Mouse (Mus musculus): ENCODE data around the gene Mab21l1.

Mab21l1 gene

DNA sequence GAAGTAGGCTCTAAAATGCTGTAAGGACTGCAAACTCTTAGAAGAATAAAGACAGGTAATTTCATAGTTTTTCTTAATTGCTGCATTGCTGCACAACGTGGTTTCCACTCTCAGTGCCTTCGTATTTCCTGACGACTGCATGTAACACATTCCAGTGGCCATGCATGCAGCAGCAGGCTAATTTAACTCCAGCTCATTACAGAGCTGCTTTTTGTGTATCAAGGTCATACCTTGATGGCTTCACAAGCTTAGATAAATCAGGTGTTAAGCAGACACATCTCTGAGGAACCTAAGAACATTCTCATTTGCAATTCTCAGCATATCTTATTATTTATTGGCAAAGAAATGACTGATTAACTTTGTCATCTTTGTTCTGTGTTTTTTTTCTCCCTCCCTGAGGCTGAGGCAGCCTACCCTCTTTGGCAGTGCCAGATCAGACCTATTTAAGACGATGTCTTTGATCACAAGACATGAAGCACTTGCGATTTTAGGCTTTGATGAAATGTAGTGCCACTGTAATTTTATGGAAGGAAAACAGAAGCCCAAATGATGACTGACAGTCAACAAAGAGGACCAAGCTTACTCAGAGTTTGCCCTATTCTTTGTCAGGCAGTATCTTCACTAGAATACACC is 32.8 kb downstream of the Mab21l1 start:
- no peak for DNase-seq (ENCODE audit: low read depth)

DNA sequence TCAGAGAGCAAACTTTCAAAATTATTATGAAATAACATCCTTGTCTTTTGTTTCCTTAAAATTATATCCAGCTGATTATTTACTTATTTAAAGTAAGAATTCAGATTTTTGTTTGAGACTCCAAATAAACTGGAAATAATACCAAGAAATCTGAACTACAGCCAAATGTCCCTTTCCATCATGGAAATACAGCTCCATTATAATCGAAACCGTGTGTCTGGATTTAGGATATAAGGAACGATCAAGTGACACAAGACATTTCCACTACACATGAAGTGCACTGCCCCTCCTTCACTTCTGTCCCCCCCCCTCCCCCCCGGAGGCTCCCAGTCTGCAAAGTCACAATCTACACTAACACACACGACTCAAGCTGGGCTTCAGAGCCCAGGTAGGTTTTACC is 33.8 kb downstream of the Mab21l1 start:
- DNase-seq (ENCODE audit: low read depth), result no peak

DNA sequence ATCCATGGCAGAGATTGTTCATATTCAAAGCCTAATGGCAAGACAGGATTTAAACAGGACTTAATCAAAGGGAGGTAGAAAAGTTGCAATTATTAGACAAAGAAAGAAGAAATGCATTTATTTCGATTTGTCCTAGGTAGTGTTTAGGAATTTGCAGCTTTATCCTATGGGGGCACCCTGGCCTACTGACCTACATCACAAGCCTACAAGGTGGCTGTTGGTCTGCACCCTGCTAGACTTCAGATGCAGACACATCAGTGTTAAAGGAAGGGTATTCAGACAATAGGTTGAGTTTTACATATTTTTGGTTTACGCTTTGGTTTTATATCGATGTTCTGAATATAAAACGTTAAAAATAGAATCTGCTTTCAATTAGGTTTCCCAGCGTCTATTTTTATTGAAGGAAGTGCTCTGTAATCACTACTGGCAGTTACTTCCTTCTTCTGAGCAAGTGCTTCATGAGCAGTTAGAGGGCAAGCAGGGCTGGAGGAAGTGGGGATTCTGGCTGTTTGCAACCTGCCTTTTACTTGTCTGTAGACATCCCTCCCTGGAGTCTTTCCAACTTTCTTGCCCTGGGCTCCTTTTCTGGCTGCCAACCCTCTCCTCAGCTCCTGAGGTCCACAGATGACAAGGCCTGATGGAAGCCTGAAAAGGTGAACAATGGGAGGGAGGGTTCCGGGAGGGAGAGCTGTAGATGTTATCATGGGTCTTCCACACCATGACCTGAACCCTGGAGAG is 34.5 kb downstream of the Mab21l1 start:
- DNase-seq (ENCODE audit: low read depth), result no peak

DNA sequence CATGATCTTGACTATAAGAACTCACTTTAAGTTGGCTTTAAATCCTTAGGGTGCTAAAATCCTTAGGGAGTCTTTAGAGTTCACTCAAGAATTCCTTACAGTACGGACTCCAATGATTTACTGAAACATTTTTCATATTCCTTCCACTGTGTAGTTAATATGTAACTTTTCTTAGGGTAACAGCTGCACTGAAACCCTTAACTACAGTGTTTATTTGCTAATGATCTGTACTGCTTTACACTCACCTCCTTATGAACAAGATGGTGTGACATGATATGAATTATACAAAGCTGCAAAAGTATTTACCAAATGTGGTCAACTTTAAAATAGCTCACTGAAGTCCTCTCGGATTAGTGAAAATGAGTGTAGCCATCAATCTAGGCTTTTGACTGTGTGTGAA is 35.8 kb downstream of the Mab21l1 start:
- DNase-seq (ENCODE audit: low read depth), result no peak

DNA sequence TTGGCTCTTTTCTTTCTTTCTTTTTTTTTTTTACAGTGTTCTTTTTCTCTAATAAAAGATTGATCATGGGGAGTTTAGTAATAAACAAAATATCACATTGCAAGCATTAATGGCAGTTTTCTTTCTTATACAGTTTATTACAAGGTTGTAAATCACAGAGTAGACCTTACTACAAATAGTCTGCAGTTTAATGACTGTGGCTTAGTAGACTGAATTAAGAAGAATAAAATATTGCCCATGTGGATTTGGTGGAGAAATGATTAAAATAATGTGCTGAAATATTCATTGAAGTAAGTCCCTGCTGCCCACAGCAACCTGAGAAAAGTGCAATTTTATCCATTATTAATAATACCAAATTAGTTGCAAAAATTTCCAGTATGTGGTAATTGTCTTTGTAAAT is 37.3 kb downstream of the Mab21l1 start:
- no peak for DNase-seq (ENCODE audit: low read depth)

DNA sequence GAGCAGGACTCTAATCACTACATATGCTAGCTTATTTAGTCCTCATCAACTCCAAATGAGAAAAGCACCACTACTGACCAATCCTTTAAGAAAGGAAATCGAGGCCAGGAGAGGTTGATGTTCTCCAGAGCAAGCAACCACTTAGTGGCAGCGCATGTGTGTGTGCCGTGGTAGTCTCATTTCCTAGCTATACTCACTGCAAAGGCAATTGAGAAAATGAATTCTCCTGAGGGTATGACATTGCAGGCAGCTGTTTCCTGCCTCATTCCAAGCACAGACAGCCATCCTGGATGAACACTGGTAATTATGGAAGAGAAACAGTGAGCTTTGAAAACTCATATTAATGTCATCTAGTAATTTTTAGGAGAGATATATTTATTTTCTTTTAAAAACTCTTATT is 42.6 kb downstream of the Mab21l1 start:
- DNase-seq (ENCODE audit: low read depth), result no peak

DNA sequence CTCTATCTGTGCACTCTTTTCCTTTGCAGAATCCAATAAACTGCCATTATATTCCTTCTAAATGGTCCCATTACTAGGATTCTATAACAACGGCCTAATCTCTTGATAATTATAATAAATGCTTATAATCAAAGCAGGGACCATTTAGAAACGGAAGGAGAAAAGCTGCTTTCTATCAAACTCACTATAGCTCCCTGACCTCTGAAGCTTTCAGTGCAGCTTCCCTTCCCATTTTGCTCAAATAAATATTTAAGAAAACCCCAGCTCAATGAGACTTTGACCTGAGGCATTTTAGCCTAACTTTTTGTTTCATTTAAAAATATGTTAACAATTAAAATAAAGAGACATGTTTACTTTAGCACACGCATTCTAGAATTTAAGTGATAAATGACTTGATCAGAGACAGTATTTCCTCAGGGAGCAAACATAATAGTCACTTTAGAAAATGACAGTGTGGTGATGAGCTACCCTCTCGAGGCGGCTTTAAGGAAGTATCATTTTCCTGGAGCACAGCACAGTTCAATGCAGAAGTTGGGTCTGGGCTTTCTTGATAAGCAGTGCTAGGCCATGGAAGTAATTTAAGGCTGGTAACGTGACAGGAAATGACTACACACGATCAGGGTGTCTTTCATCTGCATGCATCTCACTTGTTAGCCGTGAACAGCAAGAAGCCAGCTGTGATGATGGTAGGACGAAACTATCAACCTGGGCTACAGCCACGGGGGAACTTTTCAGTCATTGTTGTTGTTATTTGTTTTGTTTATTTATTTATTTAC is 46.4 kb downstream of the Mab21l1 start:
- peak; percentile 14 for DNase-seq (ENCODE audit: low read depth)

DNA sequence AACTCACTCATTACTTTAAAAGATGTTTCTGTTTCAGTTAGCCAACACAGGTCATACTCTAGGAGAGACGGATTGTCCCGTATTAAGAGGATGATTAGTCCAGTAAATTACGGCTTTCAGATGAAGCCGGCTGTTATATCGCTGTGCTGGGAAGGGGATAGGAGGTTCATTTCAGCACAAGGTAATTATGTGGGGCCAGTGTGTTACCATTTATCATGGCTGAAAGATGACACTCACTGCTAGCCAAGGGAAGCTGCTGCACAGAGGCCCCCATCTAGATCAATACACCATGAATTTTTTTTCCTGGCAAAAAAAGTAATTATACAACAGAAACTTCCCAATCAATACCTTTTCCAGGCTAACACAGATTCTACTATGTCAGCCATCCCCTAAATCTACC is 47.9 kb downstream of the Mab21l1 start:
- no peak for DNase-seq (ENCODE audit: low read depth)
